Mouse (Mus musculus) kidney, embryonic 15.5 days (tissue): ENCODE measurements around the gene Adgb. TPM values are rescaled to one million over a fixed set of nuclear protein-coding genes. Genes with fewer than 3 reads are reported as not detected.

ENCODE experiments used
- ATAC-seq: fragments of 200-750 bp; cut with Nextera tagmentation; replicated peaks from 2 replicates; pipeline ENCODE4 v1.8.0; 2017; ENCODE audit warnings: moderate TSS enrichment; ENCODE audit not compliant: low FRiP score
- H3K27ac ChIP-seq: fragments of 300-500 bp; sonication (generic); 2 replicates; pipeline ENCODE4 v1.5.1; 2015; ENCODE audit warnings: mild to moderate bottlenecking, inconsistent platforms
- H3K27me3 ChIP-seq: fragments of 300-500 bp; sonication (generic); 2 replicates; pipeline ENCODE4 v1.6.1; 2015; ENCODE audit warnings: inconsistent platforms
- H3K36me3 ChIP-seq: fragments of 300-500 bp; sonication (generic); 2 replicates; pipeline ENCODE4 v1.6.1; 2015; ENCODE audit warnings: inconsistent platforms
- H3K4me1 ChIP-seq: fragments of 300-500 bp; sonication (generic); 2 replicates; pipeline ENCODE4 v1.6.1; 2015; ENCODE audit warnings: inconsistent platforms
- H3K4me2 ChIP-seq: fragments of 300-500 bp; sonication (generic); 2 replicates; pipeline ENCODE4 v1.6.1; 2015; ENCODE audit warnings: moderate library complexity, mild to moderate bottlenecking, inconsistent platforms
- H3K4me3 ChIP-seq: fragments of 300-500 bp; sonication (generic); replicated peaks from 2 replicates; pipeline ENCODE4 v1.5.1; 2015; ENCODE audit warnings: mild to moderate bottlenecking, inconsistent platforms
- H3K9ac ChIP-seq: fragments of 300-500 bp; sonication (generic); 2 replicates; pipeline ENCODE4 v1.6.1; 2015; ENCODE audit warnings: mild to moderate bottlenecking, inconsistent platforms
- H3K9me3 ChIP-seq: fragments of 300-500 bp; sonication (generic); replicated peaks from 2 replicates; pipeline ENCODE4 v1.6.1; 2016; ENCODE audit warnings: inconsistent platforms
- WGBS: fragments of 180-500 bp; shearing (Covaris S2); methylation state at CpG from one replicate; pipeline ENCODE4 v1.1.7; 2015; ENCODE audit warnings: mixed read lengths; 5-methylcytosine and 5-hydroxymethylcytosine counted together
- polyA plus RNA-seq: library from polyadenylated mRNA; unstranded; fragments of >200 nt; fragmentation: Nextera tagmentation; extraction: Ambion mirVana; gene quantifications from 2 replicates; pipeline ENCODE4 v1.2.1, GENCODE M21; 2015

Adgb gene
- polyA plus RNA-seq, 1 experiment from 2014 or later: 0.12 TPM

GRCm38 (mm10) chr10:10325560-10325959, 146.6 kb downstream of the Adgb start:
- no peak overlapping the region for H3K27ac ChIP-seq
- H3K9ac ChIP-seq: no peak overlapping the region
- H3K4me1 ChIP-seq: peaks cover 8% of the 10 kb centered on the region; the same call in 1 of the 2 replicates
- peaks cover under 1% of the 10 kb centered on the region for H3K27me3 ChIP-seq
- H3K36me3 ChIP-seq: no peaks in the 10 kb centered on the region
- no peak overlapping the region for H3K4me2 ChIP-seq
- WGBS: 87% methylated on average over 2 of the region's 2 CpGs
- ATAC-seq: no peak
- no peak overlapping the region for H3K4me3 ChIP-seq
- H3K9me3 ChIP-seq: no peaks in the 10 kb centered on the region

DNA sequence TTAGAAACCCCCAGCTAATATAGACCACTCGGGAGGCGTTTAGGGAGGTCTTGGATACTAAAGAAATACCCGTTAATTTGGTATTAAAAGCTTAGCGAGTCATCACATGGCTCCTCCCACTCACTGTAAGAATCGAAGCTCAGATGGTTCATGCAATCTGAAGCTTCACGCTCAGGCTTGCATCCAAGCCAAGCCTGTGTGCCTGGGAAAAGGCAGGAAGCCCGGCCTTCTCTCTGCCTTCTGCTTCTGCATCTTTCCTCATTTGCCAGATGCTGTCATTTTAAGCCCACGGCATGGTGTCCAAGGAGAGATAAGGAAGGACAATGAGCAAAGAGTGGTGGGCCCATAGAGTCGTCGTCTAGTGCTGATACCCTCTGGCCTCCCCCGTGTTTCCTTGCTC, 149.2 kb downstream of the Adgb start:
- Histone ChIP-seq H3K4me3 (no peak overlapping the region), H3K36me3 (no peaks in the 10 kb centered on the region), H3K4me2 (no peak overlapping the region), H3K4me1 (peaks cover 8% of the 10 kb centered on the region; the same call in 1 of the 2 replicates), H3K9ac (no peak overlapping the region), H3K27ac (no peak overlapping the region), H3K9me3 (no peaks in the 10 kb centered on the region), H3K27me3 (peaks cover 26% of the 10 kb centered on the region)
- 80% methylated on average over 11 of the region's 11 CpGs for WGBS
- ATAC-seq: no peak

- H3K27me3 ChIP-seq: peaks cover 30% of the 10 kb centered on the region
- H3K27ac ChIP-seq: no peak overlapping the region
- H3K9ac ChIP-seq: no peak overlapping the region
- H3K4me2 ChIP-seq: peak overlapping the region; percentile 56
- H3K36me3 ChIP-seq: no peaks in the 10 kb centered on the region
- H3K9me3 ChIP-seq: no peaks in the 10 kb centered on the region
- 5% methylated on average over 20 of the region's 20 CpGs for WGBS
- peaks cover 8% of the 10 kb centered on the region; the same call in 1 of the 2 replicates for H3K4me1 ChIP-seq
- H3K4me3 ChIP-seq: peak overlapping the region; percentile 26
- ATAC-seq: peak; percentile 94
These were observed 150.9 kb downstream of the Adgb start for GRCm38 (mm10) chr10:10321119-10321781.

- ATAC-seq: 0 out of 2 replicates have a peak, but pooled peaks have one; percentile 17
- WGBS: 60% methylated on average over 10 of the region's 10 CpGs
- Histone ChIP-seq H3K27ac (no peak overlapping the region), H3K4me2 (peak overlapping the region; percentile 56), H3K4me1 (peaks cover 8% of the 10 kb centered on the region; the same call in 1 of the 2 replicates), H3K9me3 (no peaks in the 10 kb centered on the region), H3K4me3 (peak overlapping the region; percentile 26), H3K27me3 (peaks cover 37% of the 10 kb centered on the region), H3K9ac (no peak overlapping the region), H3K36me3 (no peaks in the 10 kb centered on the region)
These were observed 151.6 kb downstream of the Adgb start for GRCm38 (mm10) chr10:10320364-10321083.

DNA sequence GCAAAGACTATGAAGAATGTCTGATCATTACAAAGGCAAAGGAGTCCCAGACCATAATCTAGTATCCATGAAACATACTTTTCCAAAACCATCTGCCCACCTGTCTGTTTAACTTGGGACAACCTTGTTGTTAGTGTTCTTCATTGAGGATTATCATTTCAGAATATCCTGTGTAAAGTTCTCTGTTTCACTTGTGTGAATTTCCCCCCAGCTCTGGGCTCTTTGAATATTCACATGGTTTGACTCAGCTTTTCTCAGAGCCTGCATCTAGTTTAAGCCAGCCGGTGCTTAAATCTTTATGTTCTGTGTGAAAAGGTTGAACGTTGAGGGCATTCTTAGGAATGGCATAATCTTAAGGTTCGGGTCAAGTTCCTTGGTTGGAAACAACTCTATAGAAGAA, 154.0 kb downstream of the Adgb start:
- Histone ChIP-seq H3K27ac (no peak overlapping the region), H3K4me1 (peaks cover 8% of the 10 kb centered on the region; the same call in 1 of the 2 replicates), H3K9ac (no peak overlapping the region), H3K36me3 (no peaks in the 10 kb centered on the region), H3K4me3 (no peak overlapping the region), H3K9me3 (no peaks in the 10 kb centered on the region), H3K27me3 (peaks cover 48% of the 10 kb centered on the region), H3K4me2 (no peak overlapping the region)
- 76% methylated on average over 3 of the region's 3 CpGs for WGBS
- no peak for ATAC-seq

DNA sequence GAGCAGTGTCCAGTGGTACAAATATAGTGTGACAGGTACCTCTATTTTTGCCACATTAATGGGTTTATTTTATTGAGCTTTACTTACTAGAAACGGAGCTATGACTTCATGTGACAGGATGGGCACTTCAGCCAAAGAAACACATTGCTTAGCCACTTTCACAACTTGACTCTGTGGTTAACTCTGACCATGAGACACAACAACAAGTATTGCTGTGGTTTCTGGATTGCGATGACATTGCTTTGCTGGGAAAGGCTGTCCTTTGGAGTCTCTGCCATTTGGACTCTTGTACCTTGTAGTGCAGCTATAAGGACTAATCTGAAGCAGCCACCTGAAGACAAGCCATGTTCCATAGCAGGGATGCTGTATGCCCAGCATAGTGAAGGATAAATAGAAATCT, 156.5 kb downstream of the Adgb start:
- H3K4me3 ChIP-seq: no peak overlapping the region
- ATAC-seq: no peak
- no peaks in the 10 kb centered on the region for H3K9me3 ChIP-seq
- H3K36me3 ChIP-seq: no peaks in the 10 kb centered on the region
- H3K4me2 ChIP-seq: no peak overlapping the region
- no peak overlapping the region for H3K9ac ChIP-seq
- peaks cover 52% of the 10 kb centered on the region for H3K27me3 ChIP-seq
- 87% methylated on average over 2 of the region's 2 CpGs for WGBS
- H3K4me1 ChIP-seq: no peaks in the 10 kb centered on the region
- H3K27ac ChIP-seq: no peak overlapping the region

GRCm38 (mm10) chr10:10314521-10314920, 157.6 kb downstream of the Adgb start:
- Histone ChIP-seq H3K36me3 (no peaks in the 10 kb centered on the region), H3K27ac (no peak overlapping the region), H3K9me3 (no peaks in the 10 kb centered on the region), H3K4me1 (peaks cover 6% of the 10 kb centered on the region), H3K4me2 (no peak overlapping the region), H3K27me3 (peaks cover 52% of the 10 kb centered on the region), H3K4me3 (no peak overlapping the region), H3K9ac (no peak overlapping the region)
- WGBS: 78% methylated on average over 5 of the region's 5 CpGs
- no peak for ATAC-seq

DNA sequence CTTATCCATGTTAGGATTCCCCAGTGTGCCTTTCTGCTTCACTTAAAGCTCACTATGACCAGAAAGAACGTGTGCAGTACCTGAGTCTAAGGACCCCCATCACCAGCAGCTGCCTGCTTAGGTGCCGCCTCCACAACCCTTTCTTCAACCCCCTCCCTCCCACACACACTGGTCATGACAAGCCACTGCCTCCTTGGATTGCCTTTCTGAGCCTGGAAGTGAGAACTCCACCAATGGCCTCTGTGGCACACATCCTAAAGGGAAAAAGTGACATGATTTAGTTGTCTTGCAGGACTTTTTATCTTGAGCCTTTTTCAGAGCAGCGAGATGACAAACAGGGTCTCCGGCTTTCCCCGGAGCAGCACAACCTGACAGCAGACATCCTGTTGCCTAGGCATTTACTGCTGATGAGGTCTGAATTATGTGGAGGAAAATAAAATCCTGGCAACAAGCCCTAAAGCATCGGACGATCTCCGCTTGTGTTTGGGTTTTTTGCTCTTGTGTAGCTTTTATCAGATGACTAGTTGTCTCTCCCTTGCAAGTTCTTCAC, 162.2 kb downstream of the Adgb start:
- 21% methylated on average over 8 of the region's 8 CpGs for WGBS
- no peak overlapping the region for H3K27ac ChIP-seq
- peaks cover 56% of the 10 kb centered on the region for H3K27me3 ChIP-seq
- no peak overlapping the region for H3K4me3 ChIP-seq
- no peaks in the 10 kb centered on the region for H3K9me3 ChIP-seq
- H3K9ac ChIP-seq: no peak overlapping the region
- H3K4me1 ChIP-seq: peaks cover 7% of the 10 kb centered on the region
- peak; percentile 62; the same call in 1 of the 2 replicates for ATAC-seq
- H3K36me3 ChIP-seq: no peaks in the 10 kb centered on the region
- no peak overlapping the region for H3K4me2 ChIP-seq

DNA sequence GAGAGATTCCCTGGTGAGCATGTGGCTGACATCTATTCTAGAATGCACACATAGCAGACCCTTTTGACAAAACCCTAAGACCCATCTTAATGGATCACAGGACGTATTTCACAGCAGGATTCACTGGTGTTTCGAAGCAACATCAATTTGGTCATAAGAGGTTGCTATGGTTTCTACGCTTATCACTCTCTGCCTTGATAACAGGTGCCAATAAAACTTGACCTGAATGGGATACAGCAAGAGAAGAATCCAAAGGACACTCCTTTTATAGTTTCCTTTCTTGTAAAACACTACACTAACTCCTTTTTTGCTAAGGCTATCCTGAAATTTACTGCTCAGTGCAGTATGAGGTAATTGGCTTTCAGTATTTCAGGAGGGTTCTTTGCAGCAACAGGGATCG, 163.1 kb downstream of the Adgb start:
- Histone ChIP-seq H3K27ac (no peak overlapping the region), H3K9me3 (no peaks in the 10 kb centered on the region), H3K4me1 (peaks cover 7% of the 10 kb centered on the region), H3K4me3 (no peak overlapping the region), H3K27me3 (peaks cover 56% of the 10 kb centered on the region), H3K36me3 (no peaks in the 10 kb centered on the region), H3K9ac (no peak overlapping the region), H3K4me2 (no peak overlapping the region)
- no peak for ATAC-seq
- WGBS: 76% methylated on average over 4 of the region's 4 CpGs

GRCm38 (mm10) chr10:10307384-10307783, 164.7 kb downstream of the Adgb start:
- Histone ChIP-seq H3K4me2 (no peak overlapping the region), H3K36me3 (no peaks in the 10 kb centered on the region), H3K9ac (no peak overlapping the region), H3K27me3 (peaks cover 62% of the 10 kb centered on the region), H3K4me1 (peaks cover 7% of the 10 kb centered on the region), H3K9me3 (no peaks in the 10 kb centered on the region), H3K27ac (no peak overlapping the region), H3K4me3 (no peak overlapping the region)
- peak; percentile 43; the same call in 1 of the 2 replicates for ATAC-seq
- WGBS: 71% methylated on average over 5 of the region's 5 CpGs

GRCm38 (mm10) chr10:10304370-10304769, 167.8 kb downstream of the Adgb start:
- WGBS: 82% methylated on average over 4 of the region's 4 CpGs
- H3K27ac ChIP-seq: no peak overlapping the region
- peaks cover 19% of the 10 kb centered on the region for H3K4me1 ChIP-seq
- H3K27me3 ChIP-seq: peaks cover 56% of the 10 kb centered on the region
- H3K4me3 ChIP-seq: no peak overlapping the region
- no peak overlapping the region for H3K4me2 ChIP-seq
- no peaks in the 10 kb centered on the region for H3K36me3 ChIP-seq
- no peak overlapping the region for H3K9ac ChIP-seq
- no peaks in the 10 kb centered on the region for H3K9me3 ChIP-seq
- ATAC-seq: no peak

GRCm38 (mm10) chr10:10301692-10302091, 170.4 kb downstream of the Adgb start:
- WGBS: 7% methylated on average over 4 of the region's 4 CpGs
- no peak for ATAC-seq

More at GRCm38 (mm10) chr10:10301692-10302091, 170.4 kb downstream of the Adgb start:
- Histone ChIP-seq H3K4me3 (no peak overlapping the region), H3K4me2 (no peak overlapping the region), H3K27ac (0 out of 2 replicates have a peak overlapping the region, but pooled peaks have one; percentile 14), H3K9ac (no peak overlapping the region), H3K9me3 (no peaks in the 10 kb centered on the region), H3K4me1 (peaks cover 19% of the 10 kb centered on the region), H3K27me3 (peaks cover 48% of the 10 kb centered on the region), H3K36me3 (no peaks in the 10 kb centered on the region)
